Mouse (Mus musculus): ENCODE measurements around the gene Cbx4.
"Not testable (repeated sequence)": the region's sequence is repeated elsewhere in the genome, so short reads cannot be mapped to it uniquely, and the experiment has no call there.

Gene Cbx4

GRCm38 (mm10) chr11:119109415-119110071 is 23.5 kb upstream of the Cbx4 start:
- DNase-seq: peak in 1 of 2 experiments; percentile 12

GRCm38 (mm10) chr11:119108573-119109263 is 22.7 kb upstream of the Cbx4 start:
- DNase-seq: peak in 1 of 2 experiments; percentile 12

GRCm38 (mm10) chr11:119106289-119106688 is 20.3 kb upstream of the Cbx4 start:
- DNase-seq: no peak

GRCm38 (mm10) chr11:119105748-119106147 is 19.7 kb upstream of the Cbx4 start:
- DNase-seq: peak in 1 of 2 experiments; percentile 12

- peak in 1 of 2 experiments; percentile 36 for DNase-seq
These were observed 19.1 kb upstream of the Cbx4 start for GRCm38 (mm10) chr11:119105071-119105609.

GRCm38 (mm10) chr11:119103991-119104390 is 18.0 kb upstream of the Cbx4 start:
- no peak for DNase-seq

- not testable (repeated sequence) for DNase-seq
These were observed 14.3 kb upstream of the Cbx4 start for GRCm38 (mm10) chr11:119100355-119100754.

- no peak for DNase-seq
These were observed 12.2 kb upstream of the Cbx4 start for GRCm38 (mm10) chr11:119098202-119098601.

- no peak for DNase-seq
These were observed 9.4 kb upstream of the Cbx4 start for GRCm38 (mm10) chr11:119095441-119095840.

GRCm38 (mm10) chr11:119093322-119093721 is 7.3 kb upstream of the Cbx4 start:
- no peak for DNase-seq

- no peak for DNase-seq
These were observed 6.3 kb upstream of the Cbx4 start for GRCm38 (mm10) chr11:119092286-119092685.

GRCm38 (mm10) chr11:119091598-119091991 is 5.6 kb upstream of the Cbx4 start:
- DNase-seq: peak; percentile 75 to 81

GRCm38 (mm10) chr11:119090961-119091597 is 5.1 kb upstream of the Cbx4 start:
- DNase-seq: peak; percentile 70 to 86

GRCm38 (mm10) chr11:119090076-119090960 is 4.3 kb upstream of the Cbx4 start:
- peak; percentile 57 to 60 for DNase-seq

GRCm38 (mm10) chr11:119089235-119090075 is 3.4 kb upstream of the Cbx4 start:
- peak in 1 of 2 experiments; percentile 30 for DNase-seq

GRCm38 (mm10) chr11:119088391-119089234 is 2.6 kb upstream of the Cbx4 start:
- DNase-seq: peak; percentile 36 to 59

- DNase-seq: peak; percentile 50 to 61
These were observed 1.5 kb upstream of the Cbx4 start for GRCm38 (mm10) chr11:119087301-119088082.

GRCm38 (mm10) chr11:119085279-119086062 is 550 bp downstream of the Cbx4 start:
- DNase-seq: peak; percentile 83 to 87

Data from cerebellum, postnatal 25 days (tissue).